ENCODE assay signal across 8 mouse cellular contexts in the genomic region with DNA sequence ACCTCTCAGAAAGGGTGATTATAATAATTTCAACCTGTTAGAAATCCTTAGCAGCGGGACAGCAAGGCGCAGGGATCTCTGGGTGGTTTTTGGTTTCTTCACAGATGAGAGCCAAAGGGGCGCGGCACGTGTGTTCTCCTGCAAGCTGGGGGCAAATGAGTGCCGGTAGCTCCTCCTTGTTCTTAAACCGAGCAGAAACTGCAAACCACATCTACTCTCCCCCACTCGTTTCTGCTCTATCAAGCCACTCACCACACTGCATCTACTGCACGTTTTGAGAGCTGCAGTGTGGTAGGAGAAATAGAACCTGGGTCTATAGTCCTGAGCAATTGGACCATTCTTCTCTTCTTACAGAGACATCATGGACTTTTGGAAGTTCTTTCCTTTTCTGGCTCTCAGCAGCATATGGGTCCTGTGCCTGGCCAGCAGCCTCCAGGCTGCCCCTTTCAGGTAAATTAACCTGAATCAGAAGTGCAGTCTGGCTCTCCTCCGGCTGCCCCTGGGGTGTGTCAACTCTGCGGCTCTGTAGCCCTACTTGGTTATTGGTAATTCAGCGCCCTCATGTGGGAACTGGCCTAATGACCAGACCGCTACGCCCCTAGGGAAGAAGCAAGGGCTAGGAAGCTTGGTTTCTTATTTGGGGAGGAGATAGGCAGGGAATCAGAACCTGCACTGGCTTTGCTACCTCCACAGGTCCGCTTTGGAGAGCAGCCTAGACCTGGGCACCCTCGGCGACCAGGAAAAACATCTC. TPM values are rescaled to one million over a fixed set of nuclear protein-coding genes. Genes with fewer than 3 reads are reported as not detected.
DNase-seq lines count a peak whose midpoint lies in the region; ATAC-seq and TF ChIP-seq lines count a peak whose summit lies in the region.

No protein-coding gene starts in this region.

- H3K4me1 ChIP-seq in heart, embryonic 14.5 days (ENCODE audit: control insufficient read depth in 2 of 2, insufficient read depth in 2 of 2, low read length in 2 of 2) = peaks cover 3 to 14% of the 10 kb centered on the region in 2 experiments; a peak in 2 of 4 replicates
- H3K4me1 ChIP-seq in kidney, postnatal 0 days (replicated peaks; ENCODE audit: insufficient read depth, low read length) = no peaks in the 10 kb centered on the region
- H3K4me1 ChIP-seq in megakaryocyte, embryonic 14.5 days = peaks cover 28% of the 10 kb centered on the region
- H3K4me1 ChIP-seq in stomach, embryonic 16.5 days (ENCODE audit: control insufficient read depth, insufficient read depth, low read length) = 0 out of 2 replicates have a peak, but pooled peaks cover 2% of the 10 kb centered on the region

- DNase-seq in urinary bladder, adult 18-20 months (ENCODE audit: low spot score in 2 of 2) = peak; percentile 43 to 52
- no peak for DNase-seq in urinary bladder, postnatal 4 days (ENCODE audit: low spot score in 2 of 2)
- peak; percentile 21 to 42 for DNase-seq in cerebellum, postnatal 25 days
- peak; percentile 64 for DNase-seq in kidney, postnatal 0 days (ENCODE audit: low spot score)
- DNase-seq in spleen, postnatal 14 days (ENCODE audit: low spot score in 2 of 2) = no peak

- H3K27me3 ChIP-seq in heart, embryonic 14.5 days (ENCODE audit: control insufficient read depth, insufficient read depth, low read length) = peaks cover 52% of the 10 kb centered on the region
- peaks cover 18% of the 10 kb centered on the region for H3K27me3 ChIP-seq in kidney, postnatal 0 days (ENCODE audit: insufficient read depth, low read length)
- H3K27me3 ChIP-seq in megakaryocyte, embryonic 14.5 days (replicated peaks) = peaks cover 59% of the 10 kb centered on the region
- peaks cover 25% of the 10 kb centered on the region for H3K27me3 ChIP-seq in stomach, embryonic 16.5 days (ENCODE audit: control insufficient read depth, insufficient read depth, low read length)

- ATAC-seq in heart, embryonic 14.5 days (ENCODE audit: insufficient number of reproducible peaks, insufficient read depth, low FRiP score, low read depth) = no peak
- no peak for ATAC-seq in kidney, postnatal 0 days (replicated peaks; ENCODE audit: low FRiP score, low read depth)
- ATAC-seq in stomach, embryonic 16.5 days (ENCODE audit: insufficient read depth, low FRiP score) = peak; percentile 69; the same call in 1 of the 2 replicates

- H3K27ac ChIP-seq in heart, embryonic 14.5 days (replicated peaks in 1 of 2; ENCODE audit: control insufficient read depth in 1 of 2, insufficient read depth in 1 of 2, low read depth in 2 of 2, low read length in 2 of 2) = no peak overlapping the region
- H3K27ac ChIP-seq in kidney, postnatal 0 days = no peak overlapping the region
- H3K27ac ChIP-seq in stomach, embryonic 16.5 days (ENCODE audit: low read length) = no peak overlapping the region

- WGBS in heart, embryonic 14.5 days = 5% methylated on average over 17 of the region's 17 CpGs
- WGBS in kidney, postnatal 0 days = 5% methylated on average over 17 of the region's 17 CpGs
- WGBS in stomach, embryonic 16.5 days = 2% methylated on average over 17 of the region's 17 CpGs

- H3K4me3 ChIP-seq in heart, embryonic 14.5 days (ENCODE audit: control insufficient read depth in 1 of 2, insufficient read depth in 1 of 2, low read depth in 1 of 2, low read length in 2 of 2) = peak overlapping the region; percentile 15 to 20; a peak in 3 of 4 replicates
- peak overlapping the region; percentile 7; the same call in 1 of the 2 replicates for H3K4me3 ChIP-seq in kidney, postnatal 0 days (replicated peaks; ENCODE audit: low read depth, low read length)
- H3K4me3 ChIP-seq in megakaryocyte, embryonic 14.5 days (replicated peaks) = peak overlapping the region; percentile 85
- H3K4me3 ChIP-seq in stomach, embryonic 16.5 days (replicated peaks; ENCODE audit: low read length) = peak overlapping the region; percentile 29

- H3K36me3 ChIP-seq in heart, embryonic 14.5 days (ENCODE audit: control insufficient read depth, insufficient read depth, low read length) = no peaks in the 10 kb centered on the region
- no peaks in the 10 kb centered on the region for H3K36me3 ChIP-seq in kidney, postnatal 0 days (ENCODE audit: insufficient read depth, low read length)
- no peaks in the 10 kb centered on the region for H3K36me3 ChIP-seq in megakaryocyte, embryonic 14.5 days (replicated peaks; ENCODE audit: low read length)
- no peaks in the 10 kb centered on the region for H3K36me3 ChIP-seq in stomach, embryonic 16.5 days (ENCODE audit: control insufficient read depth, insufficient read depth, low read length)

- H3K9me3 ChIP-seq in heart, embryonic 14.5 days (ENCODE audit: control insufficient read depth, low read length) = no peaks in the 10 kb centered on the region
- no peaks in the 10 kb centered on the region for H3K9me3 ChIP-seq in kidney, postnatal 0 days (replicated peaks; ENCODE audit: low read length)
- no peaks in the 10 kb centered on the region for H3K9me3 ChIP-seq in megakaryocyte, embryonic 14.5 days
- no peaks in the 10 kb centered on the region for H3K9me3 ChIP-seq in stomach, embryonic 16.5 days (replicated peaks; ENCODE audit: control insufficient read depth, low read length)

- H3K9ac ChIP-seq in heart, embryonic 14.5 days (ENCODE audit: low read length) = no peak overlapping the region
- no peak overlapping the region for H3K9ac ChIP-seq in kidney, postnatal 0 days (ENCODE audit: low read depth, low read length)
- H3K9ac ChIP-seq in stomach, embryonic 16.5 days (ENCODE audit: low read length) = peak overlapping the region; percentile 26; the same call in 1 of the 2 replicates

- TF ChIP-seq CTCF in kidney, postnatal 0 days (IDR thresholded peaks at IDR 0.05; ENCODE audit: low read depth) = peak; percentile 67

- H3K4me2 ChIP-seq in heart, embryonic 14.5 days (ENCODE audit: low read length) = peak overlapping the region; percentile 59
- peak overlapping the region; percentile 40 for H3K4me2 ChIP-seq in kidney, postnatal 0 days (ENCODE audit: low read length)
- peak overlapping the region; percentile 52 for H3K4me2 ChIP-seq in stomach, embryonic 16.5 days (ENCODE audit: low read depth, low read length)

RNA-seq across cellular contexts. Expression of a gene that starts 1.1 kb away (rescaled TPM):
- not detected in 2 replicates for polyA plus RNA-seq in heart, embryonic 14.5 days (2014; fragmentation: Nextera tagmentation; extraction: Ambion mirVana)
- 0.14 TPM in 1 of 2 replicates, not detected in the other for polyA plus RNA-seq in kidney, postnatal 0 days (2015; fragmentation: Nextera tagmentation; extraction: Ambion mirVana)
- not detected in 2 replicates for polyA plus RNA-seq in megakaryocyte, embryonic 14.5 days (2012; ENCODE audit: insufficient read depth, low replicate concordance)
- 4.6 and 5.4 TPM in 2 replicates for polyA plus RNA-seq in stomach, embryonic 16.5 days (2015; fragmentation: Nextera tagmentation; extraction: Ambion mirVana)

RNA-seq across cellular contexts. Expression of a gene that starts 23.9 kb away (rescaled TPM):
- 4.8 and 6.3 TPM in 2 replicates for polyA plus RNA-seq in heart, embryonic 14.5 days (2014; fragmentation: Nextera tagmentation; extraction: Ambion mirVana)
- polyA plus RNA-seq in kidney, postnatal 0 days (2015; fragmentation: Nextera tagmentation; extraction: Ambion mirVana) = 3.5 and 4.2 TPM in 2 replicates
- not detected in 2 replicates for polyA plus RNA-seq in megakaryocyte, embryonic 14.5 days (2012; ENCODE audit: insufficient read depth, low replicate concordance)
- polyA plus RNA-seq in stomach, embryonic 16.5 days (2015; fragmentation: Nextera tagmentation; extraction: Ambion mirVana) = 25.1 and 29.6 TPM in 2 replicates

Comparison
In these comparisons a context has a peak if more than half of its experiments do, and no peak if none do; other contexts are left out.
1. DNase-seq: peak in urinary bladder, adult 18-20 months (2 of 2), cerebellum, postnatal 25 days (2 of 2) and kidney, postnatal 0 days (single experiment); none in urinary bladder, postnatal 4 days (0 of 2) and spleen, postnatal 14 days (0 of 2).
2. H3K4me3 ChIP-seq: peak in every context shown above with its lines; median percentile 85 in megakaryocyte, embryonic 14.5 days; 29 in stomach, embryonic 16.5 days; 18 in heart, embryonic 14.5 days; 7 in kidney, postnatal 0 days.
3. Peak in every context shown above with its lines, with median percentiles within 50 percentile points of each other: H3K4me2 ChIP-seq.